Mouse (Mus musculus) MEL-GATA-1-ER (cell line): ENCODE results near the gene Pkp4.

Experiments used
- DNase-seq: peaks from one replicate; pipeline ENCODE4 v3.0.0-alpha.2; 2012; ENCODE audit warnings: low read depth; ENCODE audit errors: extremely low read depth

Gene Pkp4

DNA sequence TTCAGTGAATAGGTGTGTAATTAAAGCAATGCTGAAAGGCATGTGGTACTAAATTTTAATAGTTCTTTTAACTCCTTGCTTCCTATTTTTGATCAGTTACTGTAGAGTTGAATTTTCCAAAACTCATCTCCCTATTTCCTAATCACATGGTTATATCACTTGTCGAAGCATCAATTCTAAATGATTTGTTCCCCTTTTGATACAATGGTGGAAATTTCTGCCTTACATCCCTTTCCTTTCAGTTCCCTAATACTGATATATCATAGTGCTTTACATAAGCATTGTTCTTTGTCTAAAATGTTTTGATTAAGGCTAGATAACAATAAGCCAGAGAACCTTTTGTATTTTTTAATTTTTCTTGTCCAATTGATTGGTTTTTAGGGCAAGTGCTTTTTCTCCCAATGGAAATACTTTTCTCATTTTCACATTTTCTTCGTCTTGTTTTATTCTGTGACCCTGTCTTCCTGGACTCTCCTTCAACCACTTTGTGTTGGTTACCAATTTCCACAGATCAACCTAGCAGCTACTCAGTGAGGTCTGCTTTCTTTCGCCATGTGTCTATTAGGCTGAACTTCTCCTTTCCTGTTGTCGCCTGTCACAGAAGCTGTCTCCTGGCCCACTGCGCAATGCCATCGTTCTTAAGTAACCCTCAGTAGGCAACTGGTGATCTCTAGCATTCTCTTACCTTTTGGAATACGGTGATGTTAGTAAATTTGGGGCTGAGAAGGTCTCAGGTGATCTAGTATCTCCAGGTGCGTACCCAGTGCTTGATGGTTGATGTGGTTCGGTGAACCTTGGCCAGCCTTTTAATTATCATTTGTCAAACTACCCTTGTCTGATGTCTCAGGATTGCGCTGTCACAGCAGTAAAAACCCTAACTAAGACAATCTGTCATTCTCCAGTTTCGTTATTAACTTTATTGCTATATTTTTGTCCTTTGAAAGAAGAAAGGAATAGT, 23.7 kb downstream of the Pkp4 start:
- no peak for DNase-seq

DNA sequence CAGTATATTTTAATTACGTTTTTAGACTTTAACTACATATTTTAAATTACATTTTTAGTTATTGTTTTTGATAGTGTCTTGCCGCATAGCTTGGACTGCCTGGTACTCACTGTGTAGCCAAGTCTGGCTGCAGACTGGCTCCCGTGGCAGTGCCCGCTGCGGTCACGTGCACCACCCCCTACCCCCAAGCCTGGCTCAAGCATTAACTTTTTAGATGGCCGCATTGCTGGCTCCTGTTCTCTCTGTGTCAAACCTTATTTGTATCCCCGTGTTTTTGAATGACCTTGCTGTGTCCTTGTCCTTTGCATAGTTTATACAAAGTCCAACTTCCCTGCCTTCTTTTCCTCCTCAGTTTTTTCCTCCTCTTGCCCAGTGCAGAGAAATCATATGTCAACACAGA, 25.5 kb downstream of the Pkp4 start:
- no peak for DNase-seq

DNA sequence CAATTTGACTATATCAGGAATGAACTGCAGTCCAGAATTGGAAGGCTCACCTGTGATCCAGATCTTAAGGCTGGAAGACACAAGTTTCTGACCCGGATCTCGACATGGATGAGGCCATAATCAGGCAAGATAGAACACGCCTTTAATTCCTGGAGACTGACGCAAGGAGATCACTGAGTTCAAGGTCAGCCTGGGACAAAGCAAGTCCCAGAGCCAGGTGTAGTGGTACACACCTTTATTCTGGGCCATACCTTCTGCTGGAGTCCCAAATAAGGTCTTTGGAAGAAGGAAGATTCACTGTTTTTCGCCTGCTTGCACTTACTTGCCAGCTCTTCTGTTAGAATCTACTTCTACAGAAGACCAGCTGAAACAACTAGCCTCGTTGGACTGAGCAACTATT, 26.3 kb downstream of the Pkp4 start:
- no peak for DNase-seq

DNA sequence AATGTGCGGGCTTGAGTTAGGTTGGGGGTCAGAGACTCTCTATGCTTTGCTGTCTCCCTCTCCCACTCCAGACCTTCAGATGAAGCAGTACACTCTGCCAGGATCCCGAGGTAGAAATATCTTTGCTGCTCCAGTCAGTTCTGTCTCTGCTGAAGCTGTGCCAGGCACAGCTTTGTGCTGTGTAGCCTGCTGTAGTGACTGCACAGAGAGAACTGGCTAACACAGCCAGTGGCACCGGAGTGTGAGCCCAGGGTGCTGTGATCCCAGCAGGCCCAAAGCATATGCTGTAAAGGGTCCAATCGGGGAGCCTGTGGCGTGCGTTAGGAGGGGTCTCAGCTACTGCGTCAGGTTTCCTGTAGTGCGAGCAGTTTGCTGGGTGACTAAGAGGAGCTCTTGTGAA, 27.7 kb downstream of the Pkp4 start:
- no peak for DNase-seq

DNA sequence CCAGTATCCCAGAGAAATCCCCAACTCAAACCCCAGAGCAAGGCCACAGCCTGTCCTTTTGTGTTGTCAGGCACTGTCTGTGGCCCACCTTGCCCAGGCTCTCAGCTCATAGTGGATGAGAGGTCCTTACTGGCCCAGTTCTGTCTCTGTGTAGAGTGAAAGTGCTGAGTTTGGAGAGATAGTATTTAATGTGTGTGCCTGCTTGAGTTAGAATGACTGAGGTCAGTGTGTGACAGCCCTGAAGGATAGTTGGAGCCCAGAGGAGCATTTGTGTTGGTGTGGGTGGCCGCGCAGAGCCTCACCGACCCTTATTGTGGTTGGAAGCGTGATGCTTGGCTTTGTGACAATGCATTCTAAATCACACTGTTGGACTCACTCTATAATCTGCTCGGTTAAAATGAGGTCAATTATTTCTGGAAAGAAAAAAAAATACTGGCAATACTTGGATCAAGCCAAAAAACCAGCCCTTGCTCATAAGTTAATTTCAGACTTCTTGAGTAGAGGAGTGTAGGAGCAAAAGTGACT, 29.1 kb downstream of the Pkp4 start:
- no peak for DNase-seq

DNA sequence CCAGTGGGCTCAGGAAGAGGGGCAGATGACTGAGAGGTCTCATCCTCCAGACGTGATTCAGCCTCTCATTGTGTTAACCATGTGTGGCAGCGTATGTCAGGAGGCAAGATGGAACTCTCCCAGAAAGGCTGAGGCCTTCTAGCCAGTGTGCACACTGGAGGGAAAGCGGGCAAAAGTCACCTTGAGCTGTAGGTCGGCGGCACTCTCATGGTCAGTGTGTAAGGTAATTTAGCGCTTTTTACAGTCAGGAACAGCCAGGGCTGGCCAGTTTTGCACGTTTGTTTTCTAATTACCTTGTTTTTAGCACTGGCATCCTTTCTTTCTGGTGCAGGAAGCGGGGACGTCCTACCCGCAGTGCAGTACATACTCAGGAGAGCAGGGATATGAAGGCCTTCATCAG, 29.5 kb downstream of the Pkp4 start:
- DNase-seq = no peak

DNA sequence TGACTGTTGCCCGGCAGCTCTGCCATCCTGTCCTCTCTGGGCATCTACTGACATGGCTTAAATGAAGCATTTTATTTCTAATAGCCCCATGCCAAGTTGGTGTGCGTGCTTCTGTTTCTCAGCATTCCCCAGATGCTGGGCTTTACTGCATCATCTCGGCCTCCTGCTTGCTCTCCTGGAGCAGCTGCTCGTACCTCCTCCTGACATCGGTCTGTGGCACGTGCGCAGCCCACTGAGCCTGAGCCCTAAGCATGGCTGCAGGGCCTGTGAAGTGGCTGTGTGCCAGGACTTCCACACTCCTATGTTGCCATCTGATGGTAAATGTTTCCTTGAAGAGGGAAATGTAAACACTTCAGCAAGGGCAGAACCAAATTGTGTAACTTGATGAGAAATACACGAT, 30.8 kb downstream of the Pkp4 start:
- DNase-seq = no peak

DNA sequence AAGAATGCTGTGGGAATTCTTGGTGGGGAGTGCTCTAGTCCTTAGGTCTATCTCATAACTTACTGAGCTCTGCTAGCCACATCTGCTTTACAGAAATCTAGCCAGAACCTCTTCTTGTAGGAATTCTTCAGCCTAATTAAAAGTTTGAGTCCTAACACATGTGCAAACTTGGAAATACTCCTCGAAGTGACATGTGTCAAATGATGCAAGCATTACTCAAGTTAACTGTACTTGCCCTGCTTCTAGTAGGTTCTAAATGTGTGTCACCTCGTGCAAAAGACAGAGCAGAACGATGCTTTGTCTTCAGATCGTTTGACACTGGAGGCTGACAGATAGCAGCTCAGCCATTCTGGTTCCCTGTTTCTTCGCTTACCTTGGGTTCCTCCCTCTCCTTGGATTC, 32.5 kb downstream of the Pkp4 start:
- DNase-seq = no peak

DNA sequence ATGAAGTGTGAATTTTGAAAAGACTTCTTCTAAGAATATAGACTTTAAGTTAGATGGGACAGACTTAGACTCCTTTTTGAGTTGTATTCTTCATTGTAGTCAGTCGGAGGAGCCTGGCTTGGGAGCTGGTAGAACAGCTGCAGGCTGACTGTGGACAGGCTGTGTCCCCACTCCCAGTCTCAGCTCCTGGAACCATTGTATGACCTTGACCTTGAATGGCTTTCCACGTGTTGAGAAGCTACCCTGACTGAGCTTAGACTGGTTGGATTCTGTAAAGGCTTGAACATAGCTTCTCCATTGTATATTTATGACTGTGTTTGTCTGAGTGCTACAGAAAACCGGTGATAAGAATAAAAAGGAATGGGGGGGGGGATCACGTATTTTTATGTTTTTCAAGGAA, 36.5 kb downstream of the Pkp4 start:
- DNase-seq = no peak

DNA sequence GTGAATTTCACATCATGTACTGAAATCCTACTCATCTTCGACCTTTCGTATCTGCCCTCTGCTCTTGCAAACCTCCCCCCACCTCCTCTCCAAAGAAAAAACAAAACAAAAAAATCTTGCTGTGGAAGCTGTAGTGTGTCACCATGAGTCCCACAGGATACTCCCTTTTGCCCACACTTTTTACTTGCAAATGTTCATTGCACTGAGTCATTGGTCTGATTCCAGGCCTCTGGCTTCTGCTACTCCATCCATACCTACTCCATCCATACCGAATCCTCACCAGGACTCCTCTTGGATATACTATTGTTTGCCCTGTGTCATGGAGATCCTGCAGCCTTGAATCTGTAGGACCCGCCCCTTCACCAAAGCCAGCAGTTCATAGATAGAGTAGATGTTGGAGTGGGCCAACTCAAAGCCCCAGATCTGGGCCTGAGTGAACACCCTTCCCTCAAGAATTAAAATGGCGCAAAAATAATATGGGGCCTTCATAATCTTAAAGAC, 38.9 kb downstream of the Pkp4 start:
- no peak for DNase-seq

DNA sequence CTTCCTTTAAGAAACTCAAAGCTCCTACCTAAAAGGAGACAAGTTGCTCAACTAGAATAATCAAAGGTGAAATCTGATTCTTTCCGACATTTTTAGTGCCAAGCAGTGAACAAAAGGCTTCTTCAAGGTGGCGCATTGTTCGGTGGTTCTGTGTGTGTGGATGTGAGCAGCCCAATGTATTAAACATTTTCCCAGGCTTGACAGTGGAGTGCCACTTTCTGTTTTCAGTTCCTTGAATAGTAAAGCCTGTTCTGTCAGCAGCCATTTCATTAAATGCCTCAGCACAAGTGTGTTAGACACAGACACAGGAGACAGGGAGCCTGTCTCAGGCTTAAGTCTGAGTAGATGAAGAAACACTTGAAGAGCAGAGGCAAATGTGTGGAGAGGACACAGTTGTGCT, 39.9 kb downstream of the Pkp4 start:
- no peak for DNase-seq

DNA sequence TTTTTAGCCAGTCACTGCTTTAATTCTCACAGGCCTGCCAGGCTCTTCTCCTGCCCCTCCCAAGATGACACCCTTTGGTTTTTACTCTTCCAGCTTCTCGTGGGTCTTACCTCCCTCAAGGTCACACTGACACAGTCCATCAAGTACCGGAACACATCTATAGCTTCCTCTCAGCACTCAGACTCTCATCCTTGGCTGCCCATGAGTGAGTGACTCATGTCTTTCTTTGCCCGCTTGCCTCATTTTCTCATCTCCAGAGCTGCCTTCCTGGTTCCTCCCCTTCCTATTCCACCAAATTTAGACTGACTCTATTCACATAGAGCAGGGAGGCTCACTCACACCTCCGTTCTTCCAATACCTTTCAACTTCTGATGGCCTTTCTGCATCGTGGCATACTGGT, 42.3 kb downstream of the Pkp4 start:
- DNase-seq = no peak

DNA sequence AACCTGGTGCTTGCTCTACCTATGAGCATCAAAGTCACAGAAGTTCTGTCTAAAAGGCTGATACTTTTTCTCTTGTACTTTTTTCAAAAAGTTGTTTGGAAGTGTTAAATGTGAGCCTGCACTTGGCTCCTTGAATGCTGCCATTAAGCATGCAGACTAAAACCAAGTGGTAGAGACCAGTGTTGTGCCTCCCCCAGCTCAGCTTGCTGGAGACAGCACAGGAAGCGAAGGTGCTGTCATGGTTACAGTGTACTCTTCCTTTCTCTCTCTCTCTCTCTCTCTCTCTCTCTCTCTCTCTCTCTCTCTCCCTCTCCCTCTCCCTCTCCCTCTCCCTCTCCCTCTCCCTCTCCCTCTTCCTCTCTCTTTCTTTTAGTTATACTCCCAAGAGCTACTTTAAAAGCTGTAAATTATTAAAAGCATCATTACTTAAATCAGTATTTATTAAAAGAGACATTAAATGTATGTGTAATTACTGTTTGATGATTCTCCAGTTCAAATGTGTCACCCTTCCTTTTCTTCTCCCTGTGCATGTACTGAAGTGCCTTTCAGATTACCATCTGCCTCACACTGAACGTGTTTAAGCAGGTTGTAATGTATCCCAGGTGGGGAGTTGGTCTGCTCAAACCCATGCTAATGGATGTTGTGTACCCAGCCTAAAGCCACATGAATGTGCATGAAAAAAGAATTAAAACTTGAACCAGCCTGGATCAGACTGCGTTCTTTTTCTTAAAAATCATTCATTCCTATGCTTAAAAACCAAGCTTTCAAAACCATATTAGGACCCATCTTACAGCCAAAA, 43.2 kb downstream of the Pkp4 start:
- DNase-seq = no peak

DNA sequence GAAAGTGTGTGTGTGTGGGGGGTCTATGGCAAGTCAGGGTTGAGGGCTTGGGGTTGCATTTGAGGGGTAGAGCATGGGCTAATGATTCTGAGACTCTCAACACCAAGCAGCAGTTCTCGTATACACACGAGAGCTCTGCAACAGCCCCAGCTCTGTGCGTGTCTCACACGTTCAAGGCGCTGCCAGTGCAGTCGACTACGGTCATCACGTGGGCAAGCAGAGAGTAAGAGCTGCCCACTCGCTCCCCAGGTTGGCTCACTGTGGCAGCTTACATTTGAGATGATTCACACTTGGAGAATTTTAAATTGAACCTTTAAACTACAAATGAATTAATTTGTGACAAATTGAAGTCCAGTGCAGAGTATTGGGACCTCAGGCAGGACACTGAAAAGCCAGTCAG, 44.4 kb downstream of the Pkp4 start:
- DNase-seq = no peak

DNA sequence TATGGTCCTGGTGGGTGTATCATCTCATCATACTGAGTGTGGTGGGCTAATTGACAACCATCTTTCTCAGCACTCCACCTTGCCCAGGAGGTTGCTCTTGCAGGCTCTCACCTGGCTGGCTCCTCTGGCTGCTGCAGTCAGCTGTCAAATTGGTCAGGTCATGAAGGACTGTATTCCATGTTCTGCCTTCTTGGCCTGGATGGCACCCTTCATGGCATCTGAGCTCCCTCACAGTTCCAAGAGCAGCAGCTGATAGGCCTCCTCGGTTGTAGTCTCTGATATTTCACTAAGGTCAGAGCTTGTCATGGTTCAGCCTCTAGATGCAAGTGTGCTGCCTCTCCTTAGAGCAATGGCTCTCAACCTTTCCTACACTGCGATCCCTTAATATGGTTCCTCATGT, 45.5 kb downstream of the Pkp4 start:
- DNase-seq = no peak

DNA sequence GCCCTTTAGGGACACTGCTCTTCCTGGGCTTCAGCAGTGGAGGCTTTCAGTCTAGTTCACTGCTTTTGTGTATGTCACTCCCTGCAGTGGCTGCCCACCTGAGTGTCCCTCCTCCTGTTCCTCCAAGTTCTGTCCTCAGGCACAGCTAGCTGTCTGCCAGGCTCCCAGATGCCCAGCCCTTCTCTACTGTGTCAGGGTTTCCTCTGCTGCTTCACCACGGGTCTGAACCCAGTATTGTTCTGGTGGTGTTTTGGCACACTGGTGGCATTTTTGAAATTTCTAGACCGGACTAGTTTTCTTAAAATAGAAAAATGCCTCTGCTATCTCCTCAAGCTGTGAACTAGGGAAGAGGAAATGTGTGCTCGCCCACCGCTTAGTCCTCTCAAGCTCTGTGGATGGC, 46.6 kb downstream of the Pkp4 start:
- no peak for DNase-seq

DNA sequence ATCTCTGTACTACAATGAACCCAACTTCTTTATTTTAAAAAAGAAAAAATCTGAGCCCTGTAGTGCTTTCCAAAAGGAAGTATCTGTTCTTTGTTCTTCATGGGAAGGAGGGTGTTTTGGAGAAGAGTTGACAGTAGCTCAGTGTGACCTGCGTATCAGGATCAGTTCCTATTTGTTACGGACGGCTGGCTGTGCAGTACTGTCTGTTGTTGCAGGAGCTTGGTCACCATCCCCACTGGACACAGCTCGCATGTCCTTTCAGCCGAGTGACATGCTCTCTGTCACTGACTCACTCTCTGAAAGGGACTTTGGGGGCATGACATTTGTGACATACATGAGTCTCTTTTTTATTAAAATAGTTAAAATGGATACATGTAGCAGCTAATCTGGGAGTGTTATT, 47.1 kb downstream of the Pkp4 start:
- no peak for DNase-seq

DNA sequence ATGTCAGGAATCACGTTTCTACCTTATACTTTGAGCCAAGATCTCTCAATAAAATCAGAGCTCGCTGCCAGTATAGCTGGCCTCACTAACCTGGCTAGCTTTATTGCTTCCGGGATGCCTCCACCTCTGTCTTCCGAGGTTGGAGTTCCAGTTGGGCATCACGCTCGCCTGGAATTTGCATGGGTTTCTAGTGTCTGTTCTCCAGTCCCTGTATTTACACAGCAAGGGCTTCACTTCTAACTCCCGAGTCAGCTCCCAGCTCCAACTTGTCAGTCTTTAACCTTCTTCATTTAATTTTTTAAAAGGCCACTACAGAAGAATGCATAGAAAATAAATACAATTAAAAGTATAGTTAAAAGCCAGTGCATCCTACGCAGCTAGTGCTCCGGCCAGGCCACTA, 47.6 kb downstream of the Pkp4 start:
- DNase-seq = no peak

DNA sequence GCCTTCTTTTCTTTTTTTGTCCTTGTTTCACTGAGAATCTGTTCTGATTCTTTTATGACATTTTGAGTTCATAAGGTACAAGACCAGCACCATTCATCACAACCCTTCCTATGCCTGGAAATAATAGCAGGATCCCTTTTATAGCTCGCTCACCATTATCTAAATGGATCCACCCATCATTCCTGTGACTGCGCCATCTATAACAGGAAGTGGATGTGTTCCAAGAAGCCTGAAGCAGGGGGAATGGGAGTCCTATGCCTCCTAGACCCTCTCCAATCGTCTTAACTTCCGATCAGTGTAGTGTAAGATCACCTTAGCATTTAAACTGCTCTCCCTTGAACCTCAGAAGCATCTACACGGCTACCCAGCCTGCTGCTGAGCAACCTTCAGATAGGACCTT, 50.4 kb downstream of the Pkp4 start:
- no peak for DNase-seq

DNA sequence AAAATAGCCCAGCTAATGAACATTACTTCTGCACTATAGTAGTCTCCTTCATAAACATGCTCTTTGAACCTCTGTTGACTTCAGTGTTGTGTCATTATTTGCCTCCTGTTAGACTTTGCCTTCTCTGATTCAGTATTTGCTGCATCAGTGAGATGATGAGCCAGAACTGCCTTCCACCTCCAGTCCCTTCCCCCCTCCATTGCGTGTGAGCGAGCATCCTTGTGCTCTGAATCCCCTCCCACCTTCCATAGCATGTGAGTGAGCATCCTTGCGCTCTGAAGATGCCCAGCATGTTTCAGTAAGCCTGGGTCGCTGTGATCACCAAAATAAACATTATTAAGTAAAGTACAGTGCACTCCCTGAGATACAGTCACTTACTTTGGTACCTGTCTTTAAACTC, 51.8 kb downstream of the Pkp4 start:
- no peak for DNase-seq

DNA sequence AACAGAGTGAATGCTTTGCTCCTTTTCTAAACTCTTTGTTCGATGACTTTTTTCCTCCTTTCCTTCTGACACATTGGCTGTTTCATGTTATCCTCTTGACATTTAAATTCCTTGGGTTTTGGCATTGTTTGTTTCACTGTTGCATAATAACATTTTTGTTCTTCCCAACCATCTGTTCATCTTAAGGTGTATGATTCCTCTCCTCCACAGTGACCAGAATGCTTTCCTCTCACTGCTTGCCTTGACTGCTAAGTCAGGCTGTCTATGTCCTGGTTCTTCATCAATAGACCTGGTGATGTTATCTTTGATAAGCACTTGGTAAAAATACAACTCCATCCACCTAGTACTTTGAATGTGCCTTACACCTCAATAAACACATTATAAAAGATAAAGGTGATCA, 52.2 kb downstream of the Pkp4 start:
- no peak for DNase-seq

DNA sequence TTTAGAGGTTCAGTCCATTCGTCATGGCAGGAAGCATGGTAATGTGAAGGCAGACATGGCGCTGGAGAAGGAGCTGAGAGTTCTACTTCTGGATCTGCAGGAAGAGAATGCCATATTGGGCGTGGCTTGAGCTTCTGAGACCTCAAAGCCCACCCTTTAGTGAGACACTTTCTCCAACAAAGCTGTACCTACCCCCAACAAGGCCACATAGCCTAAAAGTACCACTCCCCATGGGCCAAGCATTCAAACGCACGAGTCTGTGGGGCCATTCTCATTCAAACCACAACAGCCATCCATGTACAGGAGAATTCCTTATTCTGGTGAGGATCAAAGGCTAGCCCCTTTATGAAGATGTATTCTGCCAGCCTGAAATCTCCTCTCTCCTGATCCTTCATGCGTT, 57.3 kb downstream of the Pkp4 start:
- no peak for DNase-seq
